Mouse (Mus musculus): ENCODE results near the gene Mrps36. TPM values are rescaled to one million over a fixed set of nuclear protein-coding genes. Genes with fewer than 3 reads are reported as not detected.

Mrps36 gene
- polyA plus RNA-seq, 1 experiment from 2014 or later: 112 TPM

DNA sequence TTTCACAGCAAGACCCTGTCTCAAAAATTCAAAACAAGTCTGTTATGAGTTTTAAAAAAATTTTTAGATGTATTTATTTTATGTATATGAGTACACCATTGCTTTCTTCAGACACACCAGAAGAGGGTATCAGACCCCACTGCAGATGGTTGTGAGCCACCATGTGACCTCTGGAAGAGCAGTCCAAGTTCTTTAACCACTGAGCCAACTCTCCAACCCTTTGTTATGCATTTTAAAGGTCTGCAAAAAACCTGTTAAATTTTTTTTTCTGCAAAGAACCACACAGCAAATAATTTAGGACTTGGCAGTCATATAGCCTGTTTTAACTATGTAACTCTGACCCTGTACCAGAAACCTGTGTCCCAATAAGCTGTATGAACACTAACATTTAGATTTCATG, 30.2 kb upstream of the Mrps36 start:
- H3K36me3 ChIP-seq: peaks cover 36% of the 10 kb centered on the region
- H3K4me3 ChIP-seq (replicated peaks): peak overlapping the region; percentile 90
- peaks cover 9% of the 10 kb centered on the region for H3K4me1 ChIP-seq (replicated peaks)
- H3K9me3 ChIP-seq: no peaks in the 10 kb centered on the region
- no peaks in the 10 kb centered on the region for H3K27me3 ChIP-seq
- no peak for ATAC-seq (ENCODE audit: insufficient number of reproducible peaks, insufficient read depth, low FRiP score, low TSS enrichment, low read depth)
- peak overlapping the region; percentile 72 for H3K9ac ChIP-seq (replicated peaks)
- peak overlapping the region; percentile 71 for H3K4me2 ChIP-seq
- H3K27ac ChIP-seq: no peak overlapping the region

DNA sequence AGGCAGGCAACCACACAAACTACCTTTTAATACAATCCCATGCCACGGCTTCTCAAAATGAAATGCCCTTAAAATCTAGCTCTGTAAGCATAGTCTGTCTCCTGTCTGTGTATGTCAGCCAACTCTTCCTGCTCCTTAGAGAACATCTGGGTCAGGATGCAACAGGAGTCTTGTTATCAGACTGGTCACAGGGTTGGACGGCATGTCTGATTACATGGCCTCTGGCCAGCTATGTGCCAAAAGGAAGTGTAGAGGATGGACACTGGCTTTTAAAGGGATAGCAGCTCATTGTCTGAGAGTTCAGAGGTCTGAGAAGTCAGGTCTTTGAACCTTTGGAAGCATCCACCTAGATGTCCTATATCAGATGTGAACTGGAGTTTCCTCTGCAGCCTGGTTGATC, 10.9 kb upstream of the Mrps36 start:
- WGBS: 91% methylated on average over 2 of the region's 2 CpGs
- H3K36me3 ChIP-seq: peaks cover 13% of the 10 kb centered on the region
- H3K4me2 ChIP-seq: no peak overlapping the region
- no peak for ATAC-seq (ENCODE audit: insufficient number of reproducible peaks, insufficient read depth, low FRiP score, low TSS enrichment, low read depth)
- no peaks in the 10 kb centered on the region for H3K27me3 ChIP-seq
- H3K4me3 ChIP-seq (replicated peaks): no peak overlapping the region
- no peak overlapping the region for H3K9ac ChIP-seq (replicated peaks)
- no peaks in the 10 kb centered on the region for H3K4me1 ChIP-seq (replicated peaks)
- H3K27ac ChIP-seq: no peak overlapping the region
- H3K9me3 ChIP-seq: no peaks in the 10 kb centered on the region

DNA sequence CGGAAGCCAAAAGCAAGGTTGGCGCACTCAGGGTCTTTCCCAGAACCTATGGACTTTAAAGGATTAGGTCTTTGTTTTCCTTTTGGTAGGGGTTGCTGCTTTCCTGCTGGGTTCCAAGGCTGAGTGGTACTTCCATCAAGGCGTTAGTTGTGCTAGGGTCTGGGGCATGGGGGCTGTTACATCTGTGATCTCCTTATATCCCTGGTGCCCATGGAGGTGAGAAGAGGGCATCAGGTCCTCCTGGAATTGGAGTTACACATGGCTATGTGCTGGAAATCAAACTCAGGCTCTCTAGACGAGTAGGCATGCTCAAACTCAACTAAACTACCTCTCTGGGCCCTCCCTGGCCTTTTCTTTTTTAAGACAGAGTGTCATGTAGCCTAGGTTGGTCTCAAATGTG, 9.7 kb upstream of the Mrps36 start:
- no peak for ATAC-seq (ENCODE audit: insufficient number of reproducible peaks, insufficient read depth, low FRiP score, low TSS enrichment, low read depth)
- Histone ChIP-seq H3K4me2 (no peak overlapping the region), H3K9ac (replicated peaks) (no peak overlapping the region), H3K4me1 (replicated peaks) (no peaks in the 10 kb centered on the region), H3K4me3 (replicated peaks) (no peak overlapping the region), H3K9me3 (no peaks in the 10 kb centered on the region), H3K36me3 (peaks cover 2% of the 10 kb centered on the region; the same call in 1 of the 2 replicates), H3K27ac (no peak overlapping the region), H3K27me3 (no peaks in the 10 kb centered on the region)
- WGBS: 71% methylated on average over 4 of the region's 4 CpGs

DNA sequence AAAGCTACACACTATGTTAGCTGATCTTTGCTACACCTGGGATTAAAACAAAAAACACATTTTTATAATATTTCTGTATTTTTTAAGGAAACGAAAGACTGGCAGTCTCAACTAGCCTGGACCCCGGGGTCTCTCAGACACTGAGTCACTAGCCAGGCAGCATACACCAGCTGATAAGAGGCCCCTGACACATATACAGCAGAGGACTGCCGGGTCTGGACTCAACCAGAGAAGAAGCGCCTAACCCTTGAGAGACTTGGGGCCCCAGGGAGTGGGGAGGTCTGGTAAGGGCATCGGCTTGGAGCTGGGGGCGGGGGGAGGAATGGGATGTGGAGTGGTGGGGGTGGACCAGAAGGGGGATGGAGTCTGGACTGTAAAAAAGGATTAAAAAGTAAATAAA, 8.6 kb upstream of the Mrps36 start:
- Histone ChIP-seq H3K9me3 (no peaks in the 10 kb centered on the region), H3K4me2 (no peak overlapping the region), H3K9ac (replicated peaks) (no peak overlapping the region), H3K4me1 (replicated peaks) (no peaks in the 10 kb centered on the region), H3K27me3 (no peaks in the 10 kb centered on the region), H3K36me3 (no peaks in the 10 kb centered on the region), H3K4me3 (replicated peaks) (no peak overlapping the region), H3K27ac (no peak overlapping the region)
- 83% methylated on average over 6 of the region's 6 CpGs for WGBS
- no peak for ATAC-seq (ENCODE audit: insufficient number of reproducible peaks, insufficient read depth, low FRiP score, low TSS enrichment, low read depth)

DNA sequence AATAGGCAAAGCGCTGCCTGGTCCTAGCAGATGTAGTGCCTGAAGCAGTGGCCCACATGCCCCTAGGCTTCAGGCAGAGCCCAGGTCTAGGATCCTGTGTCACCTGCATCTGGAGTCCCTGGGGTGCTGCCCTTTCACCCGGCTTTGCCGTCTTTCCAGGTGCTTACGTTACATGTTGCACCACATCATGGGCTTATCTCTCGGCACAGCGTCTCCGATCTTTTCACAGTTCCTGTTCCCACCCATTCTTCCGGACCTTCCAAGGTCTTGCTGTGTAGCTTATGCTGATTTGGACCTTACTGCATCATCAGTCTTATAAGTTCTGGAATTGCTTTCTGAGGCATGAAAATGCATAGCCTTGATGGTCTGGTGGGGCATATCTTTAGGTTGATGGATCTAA, 8.1 kb upstream of the Mrps36 start:
- Histone ChIP-seq H3K9me3 (no peaks in the 10 kb centered on the region), H3K27me3 (no peaks in the 10 kb centered on the region), H3K4me1 (replicated peaks) (no peaks in the 10 kb centered on the region), H3K9ac (replicated peaks) (no peak overlapping the region), H3K4me2 (no peak overlapping the region), H3K36me3 (no peaks in the 10 kb centered on the region), H3K27ac (no peak overlapping the region), H3K4me3 (replicated peaks) (no peak overlapping the region)
- WGBS: 90% methylated on average over 8 of the region's 8 CpGs
- no peak for ATAC-seq (ENCODE audit: insufficient number of reproducible peaks, insufficient read depth, low FRiP score, low TSS enrichment, low read depth)

DNA sequence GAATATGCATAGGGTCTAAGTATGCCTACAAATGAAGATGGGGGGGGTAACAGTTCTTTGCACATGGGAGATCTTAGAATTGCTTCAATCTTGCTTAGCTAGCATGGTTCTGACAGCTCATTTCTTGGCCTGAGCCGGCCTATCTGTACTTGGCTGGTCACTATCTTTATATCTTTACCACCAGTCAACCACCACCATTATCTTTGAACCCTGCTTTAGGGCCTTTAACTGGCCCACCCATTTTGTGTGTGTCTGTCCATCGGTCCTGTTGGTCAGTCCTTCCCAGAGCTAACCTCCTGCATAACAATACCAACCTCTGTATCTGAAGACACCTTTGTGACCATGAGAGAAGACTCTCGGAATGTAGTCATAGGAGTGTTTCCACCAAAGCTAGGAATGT, 6.9 kb upstream of the Mrps36 start:
- Histone ChIP-seq H3K4me3 (replicated peaks) (no peak overlapping the region), H3K27ac (no peak overlapping the region), H3K36me3 (no peaks in the 10 kb centered on the region), H3K27me3 (no peaks in the 10 kb centered on the region), H3K4me2 (no peak overlapping the region), H3K9me3 (no peaks in the 10 kb centered on the region), H3K4me1 (replicated peaks) (no peaks in the 10 kb centered on the region), H3K9ac (replicated peaks) (no peak overlapping the region)
- no peak for ATAC-seq (ENCODE audit: insufficient number of reproducible peaks, insufficient read depth, low FRiP score, low TSS enrichment, low read depth)
- WGBS: 87% methylated on average over 3 of the region's 3 CpGs

GRCm38 (mm10) chr13:100750799-100751198, 6.3 kb upstream of the Mrps36 start:
- H3K4me1 ChIP-seq (replicated peaks): no peaks in the 10 kb centered on the region
- H3K9ac ChIP-seq (replicated peaks): no peak overlapping the region
- H3K27ac ChIP-seq: no peak overlapping the region
- H3K36me3 ChIP-seq: no peaks in the 10 kb centered on the region
- ATAC-seq (ENCODE audit: insufficient number of reproducible peaks, insufficient read depth, low FRiP score, low TSS enrichment, low read depth): no peak
- no peaks in the 10 kb centered on the region for H3K27me3 ChIP-seq
- H3K9me3 ChIP-seq: no peaks in the 10 kb centered on the region
- no peak overlapping the region for H3K4me2 ChIP-seq
- 83% methylated on average over 5 of the region's 5 CpGs for WGBS
- no peak overlapping the region for H3K4me3 ChIP-seq (replicated peaks)

DNA sequence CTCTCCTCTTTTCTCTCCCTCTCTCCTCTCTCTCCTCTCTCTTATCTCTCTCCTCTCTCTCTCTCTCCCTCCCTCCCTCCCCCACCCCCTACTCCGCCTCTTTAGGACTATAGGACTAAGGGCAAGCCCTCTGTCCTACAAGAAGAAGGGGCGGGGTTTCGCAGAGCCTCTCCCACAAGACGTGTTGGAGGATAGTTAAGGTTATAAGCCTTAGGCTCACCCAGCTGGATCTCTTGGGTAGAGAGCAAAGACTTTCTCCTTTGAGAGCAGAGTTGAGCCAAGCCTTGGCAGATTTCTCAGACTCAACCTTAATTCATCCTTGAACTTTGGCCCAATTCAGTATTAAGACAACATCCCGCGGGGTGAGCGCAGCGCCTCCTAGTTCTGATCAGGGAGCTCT, 4.2 kb upstream of the Mrps36 start:
- H3K9me3 ChIP-seq: no peaks in the 10 kb centered on the region
- peaks cover 4% of the 10 kb centered on the region for H3K4me1 ChIP-seq (replicated peaks)
- no peak overlapping the region for H3K27ac ChIP-seq
- H3K36me3 ChIP-seq: no peaks in the 10 kb centered on the region
- H3K27me3 ChIP-seq: no peaks in the 10 kb centered on the region
- WGBS: 51% methylated on average over 8 of the region's 8 CpGs
- H3K4me2 ChIP-seq: no peak overlapping the region
- no peak overlapping the region for H3K4me3 ChIP-seq (replicated peaks)
- no peak for ATAC-seq (ENCODE audit: insufficient number of reproducible peaks, insufficient read depth, low FRiP score, low TSS enrichment, low read depth)
- H3K9ac ChIP-seq (replicated peaks): no peak overlapping the region

DNA sequence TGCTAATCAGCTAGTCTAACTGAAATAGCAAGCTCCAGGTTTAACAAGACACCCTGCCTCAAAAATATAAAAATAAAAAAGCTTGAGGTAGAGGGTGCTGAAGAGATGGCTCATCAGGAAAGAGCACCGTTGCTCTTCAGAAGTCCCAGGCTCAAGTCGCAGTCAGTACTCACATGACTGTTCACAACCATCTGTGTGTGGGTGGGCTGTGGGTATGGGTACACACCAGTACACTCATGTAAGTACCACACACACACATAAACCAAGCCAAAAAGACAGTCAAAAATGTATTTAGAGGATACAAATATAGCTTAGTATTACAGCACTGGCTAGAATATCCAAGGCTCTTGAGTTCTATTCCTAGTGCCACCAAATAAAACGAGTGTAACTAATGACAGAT, 1.6 kb upstream of the Mrps36 start:
- Histone ChIP-seq H3K9ac (replicated peaks) (no peak overlapping the region), H3K9me3 (no peaks in the 10 kb centered on the region), H3K4me2 (no peak overlapping the region), H3K27ac (no peak overlapping the region), H3K36me3 (no peaks in the 10 kb centered on the region), H3K4me3 (replicated peaks) (no peak overlapping the region), H3K4me1 (replicated peaks) (peaks cover 4% of the 10 kb centered on the region), H3K27me3 (no peaks in the 10 kb centered on the region)
- WGBS: 83% methylated on average over 3 of the region's 3 CpGs
- ATAC-seq (ENCODE audit: insufficient number of reproducible peaks, insufficient read depth, low FRiP score, low TSS enrichment, low read depth): no peak

GRCm38 (mm10) chr13:100743346-100744035, 968 bp downstream of the Mrps36 start:
- peak overlapping the region; percentile 66 for H3K4me2 ChIP-seq
- H3K36me3 ChIP-seq: peaks cover 9% of the 10 kb centered on the region; the same call in 1 of the 2 replicates
- H3K4me3 ChIP-seq (replicated peaks): peak overlapping the region; percentile 66
- 68% methylated on average over 11 of the region's 11 CpGs for WGBS
- no peaks in the 10 kb centered on the region for H3K27me3 ChIP-seq
- peak overlapping the region; percentile 91 for H3K27ac ChIP-seq
- H3K4me1 ChIP-seq (replicated peaks): peaks cover 4% of the 10 kb centered on the region
- no peaks in the 10 kb centered on the region for H3K9me3 ChIP-seq
- peak; percentile 5; the same call in 1 of the 2 replicates for ATAC-seq (ENCODE audit: insufficient number of reproducible peaks, insufficient read depth, low FRiP score, low TSS enrichment, low read depth)
- peak overlapping the region; percentile 73; the same call in 1 of the 2 replicates for H3K9ac ChIP-seq (replicated peaks)

- Histone ChIP-seq H3K4me1 (replicated peaks) (peaks cover 4% of the 10 kb centered on the region), H3K27me3 (no peaks in the 10 kb centered on the region), H3K36me3 (peaks cover 14% of the 10 kb centered on the region), H3K9ac (replicated peaks) (no peak overlapping the region), H3K4me3 (replicated peaks) (no peak overlapping the region), H3K9me3 (no peaks in the 10 kb centered on the region), H3K4me2 (no peak overlapping the region), H3K27ac (no peak overlapping the region)
- no peak for ATAC-seq (ENCODE audit: insufficient number of reproducible peaks, insufficient read depth, low FRiP score, low TSS enrichment, low read depth)
- 89% methylated on average over 5 of the region's 5 CpGs for WGBS
Observed at GRCm38 (mm10) chr13:100742831-100743230, 1.6 kb downstream of the Mrps36 start.

DNA sequence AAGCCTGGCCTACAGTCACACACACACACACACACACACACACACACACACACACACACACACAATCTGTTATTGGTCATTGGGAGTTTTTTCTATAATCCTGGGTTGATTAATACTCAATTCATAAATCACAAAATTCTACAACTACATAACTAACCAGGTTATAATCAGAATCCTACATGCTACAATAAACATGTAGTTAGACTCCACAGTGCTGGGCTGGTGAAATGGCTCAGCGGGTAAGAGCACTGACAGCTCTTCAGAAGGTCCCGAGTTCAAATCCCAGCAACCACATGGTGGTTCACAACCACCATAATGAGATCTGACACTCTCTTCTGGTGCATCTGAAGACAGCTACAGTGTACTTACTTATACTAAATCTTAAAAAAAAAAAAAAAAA, 11.7 kb downstream of the Mrps36 start:
- WGBS: 93% methylated on average over 2 of the region's 2 CpGs
- no peak for ATAC-seq (ENCODE audit: insufficient number of reproducible peaks, insufficient read depth, low FRiP score, low TSS enrichment, low read depth)
- H3K9ac ChIP-seq (replicated peaks): 0 out of 2 replicates have a peak overlapping the region, but pooled peaks have one; percentile 12
- H3K4me1 ChIP-seq (replicated peaks): peaks cover 10% of the 10 kb centered on the region
- no peak overlapping the region for H3K4me3 ChIP-seq (replicated peaks)
- no peak overlapping the region for H3K27ac ChIP-seq
- H3K4me2 ChIP-seq: no peak overlapping the region
- H3K9me3 ChIP-seq: no peaks in the 10 kb centered on the region
- peaks cover 31% of the 10 kb centered on the region for H3K36me3 ChIP-seq
- no peaks in the 10 kb centered on the region for H3K27me3 ChIP-seq
